Mouse (Mus musculus) liver, postnatal 0 days (tissue): Measurements from ENCODE around the gene Inhbe. TPM values are rescaled to one million over a fixed set of nuclear protein-coding genes. Genes with fewer than 3 reads are reported as not detected.

Source experiments
- ATAC-seq: fragments of 200-750 bp; cut with Nextera tagmentation; 2 replicates; pipeline ENCODE4 v1.8.0; 2017; ENCODE audit warnings: mild to moderate bottlenecking, moderate library complexity
- DNase-seq: peaks from one replicate; pipeline ENCODE4 v3.0.0-alpha.2; 2016
- H3K27ac ChIP-seq: fragments of 300-500 bp; sonication (generic); 2 replicates; pipeline ENCODE4 v1.5.1; 2014; ENCODE audit warnings: antibody characterized with exemption, moderate library complexity, mild to moderate bottlenecking, low read depth
- H3K27me3 ChIP-seq: fragments of 300-500 bp; sonication (generic); 2 replicates; pipeline ENCODE4 v1.6.1; 2014; ENCODE audit warnings: low read length, control low read depth, mixed read lengths; ENCODE audit not compliant: insufficient read depth
- H3K36me3 ChIP-seq: fragments of 300-500 bp; sonication (generic); replicated peaks from 2 replicates; pipeline ENCODE4 v1.6.1; 2014; ENCODE audit warnings: mild to moderate bottlenecking, control low read depth, low read length, moderate library complexity, mixed read lengths; ENCODE audit not compliant: insufficient read depth
- H3K4me1 ChIP-seq: fragments of 300-500 bp; sonication (generic); 2 replicates; pipeline ENCODE4 v1.6.1; 2014; ENCODE audit warnings: antibody characterized with exemption, mild to moderate bottlenecking, control low read depth; ENCODE audit not compliant: insufficient read depth
- H3K4me2 ChIP-seq: fragments of 300-500 bp; sonication (generic); 2 replicates; pipeline ENCODE4 v1.6.1; 2014; ENCODE audit warnings: low read depth, mild to moderate bottlenecking, low read length, moderate library complexity, mixed read lengths
- H3K4me3 ChIP-seq: fragments of 300-500 bp; sonication (generic); 2 replicates; pipeline ENCODE4 v1.5.1; 2014; ENCODE audit warnings: low read depth, low read length
- H3K9ac ChIP-seq: fragments of 300-500 bp; sonication (generic); replicated peaks from 2 replicates; pipeline ENCODE4 v1.6.1; 2014; ENCODE audit warnings: mild to moderate bottlenecking, moderate library complexity
- H3K9me3 ChIP-seq: fragments of 300-500 bp; sonication (generic); 2 replicates; pipeline ENCODE4 v1.6.1; 2016; ENCODE audit warnings: mild to moderate bottlenecking, control low read depth, low read length, mixed read lengths
- CTCF ChIP-seq: sonication (generic); IDR thresholded peaks from 2 replicates; pipeline ENCODE4 v1.5.1; 2016; ENCODE audit warnings: antibody characterized with exemption, low read depth
- EP300 ChIP-seq: IDR thresholded peaks from 2 replicates; pipeline ENCODE4 v1.6.1; 2016; ENCODE audit warnings: antibody characterized with exemption, low read depth, mild to moderate bottlenecking
- WGBS: fragments of 180-500 bp; shearing (Covaris S2); extraction: QIAGEN DNeasy Blood & Tissue Kit; methylation state at CpG from one replicate; pipeline ENCODE4 v1.1.7; 2014; ENCODE audit not compliant: insufficient replicate concordance; 5-methylcytosine and 5-hydroxymethylcytosine counted together
- polyA plus RNA-seq: library from polyadenylated mRNA; unstranded; fragments of >200 nt; fragmentation: Nextera tagmentation; extraction: Ambion mirVana; gene quantifications from 2 replicates; pipeline ENCODE4 v1.2.1, GENCODE M21; 2015

Inhbe gene
- polyA plus RNA-seq, 1 experiment from 2014 or later: 18.4 TPM

- no peak overlapping the region for H3K27ac ChIP-seq
- H3K9ac ChIP-seq: no peak overlapping the region
- H3K4me1 ChIP-seq: no peaks in the 10 kb centered on the region
- H3K9me3 ChIP-seq: no peaks in the 10 kb centered on the region
- TF ChIP-seq CTCF (no peak), EP300 (no peak)
- peaks cover 93% of the 10 kb centered on the region for H3K36me3 ChIP-seq
- H3K4me2 ChIP-seq: no peak overlapping the region
- 92% methylated on average over 6 of the region's 6 CpGs for WGBS
- no peaks in the 10 kb centered on the region for H3K27me3 ChIP-seq
- no peak overlapping the region for H3K4me3 ChIP-seq
- DNase-seq (no peak), ATAC-seq (no peak)
These were observed 53.9 kb downstream of the Inhbe start for GRCm38 (mm10) chr10:127300361-127300760.

Other genes with a start within 250 kb of the Inhbe start
- 78.8 and 81.4 TPM in 2 replicates for gene Os9, start 233.3 kb downstream of the Inhbe start, polyA plus RNA-seq
- gene B4galnt1, start 189.2 kb downstream of the Inhbe start, polyA plus RNA-seq: 27.2 and 32.2 TPM in 2 replicates
- gene Slc26a10, start 173.8 kb downstream of the Inhbe start, polyA plus RNA-seq: 2.0 TPM in 2 replicates
- gene Arhgef25, start 164.3 kb downstream of the Inhbe start, polyA plus RNA-seq: 1.9 and 2.6 TPM in 2 replicates
- 8.8 and 8.9 TPM in 2 replicates for gene Dtx3, start 158.7 kb downstream of the Inhbe start, polyA plus RNA-seq
- gene Pip4k2c, start 142.8 kb downstream of the Inhbe start, polyA plus RNA-seq: 14.7 and 17.7 TPM in 2 replicates
- 0.06 TPM in 2 replicates for gene Kif5a, start 91.1 kb downstream of the Inhbe start, polyA plus RNA-seq
- gene Dctn2, start 88.0 kb downstream of the Inhbe start, polyA plus RNA-seq: 65.3 and 67.4 TPM in 2 replicates
- gene Mbd6, start 65.4 kb downstream of the Inhbe start, polyA plus RNA-seq: 5.3 and 5.7 TPM in 2 replicates
- 51.3 and 62.3 TPM in 2 replicates for gene Mars, start 42.6 kb downstream of the Inhbe start, polyA plus RNA-seq
- gene Arhgap9, start 32.4 kb downstream of the Inhbe start, polyA plus RNA-seq: 13.5 and 14.8 TPM in 2 replicates
- 0.04 TPM in 2 replicates for gene Gli1, start 12.4 kb downstream of the Inhbe start, polyA plus RNA-seq
- gene Inhbc, start 16.0 kb upstream of the Inhbe start, polyA plus RNA-seq: 21.0 and 27.2 TPM in 2 replicates
- 16.6 and 17.3 TPM in 2 replicates for gene R3hdm2, start 25.9 kb upstream of the Inhbe start, polyA plus RNA-seq
- gene Stac3, start 147.3 kb upstream of the Inhbe start, polyA plus RNA-seq: 0.21 and 0.57 TPM in 2 replicates
- 13.1 and 23.1 TPM in 2 replicates for gene Ndufa4l2, start 160.6 kb upstream of the Inhbe start, polyA plus RNA-seq
- 62.6 and 75.0 TPM in 2 replicates for gene Shmt2, start 168.0 kb upstream of the Inhbe start, polyA plus RNA-seq
- not detected in 2 replicates for gene Nxph4, start 180.1 kb upstream of the Inhbe start, polyA plus RNA-seq